Mouse (Mus musculus) brain, embryonic 14.5 days (tissue): ENCODE measurements at regions not wholly inside any gene's neighbourhood (a gene's known extent, or its start where the extent isn't known, plus 50 kb on each side); places are given as distances from the start of the nearest gene placed in this dataset.

Source experiments
- DNase-seq: peaks from one replicate; pipeline ENCODE4 v3.0.0-alpha.2; 2011; ENCODE audit warnings: low read depth
- CTCF ChIP-seq: fragments of 200-500 bp; IDR thresholded peaks from 2 replicates; pipeline ENCODE4 v1.5.1; 2012; ENCODE audit warnings: inconsistent platforms, mild to moderate bottlenecking, moderate library complexity, borderline replicate concordance; ENCODE audit not compliant: insufficient read depth, insufficient read length; ENCODE audit errors: extremely low read depth
- POLR2A ChIP-seq: fragments of 200-500 bp; IDR thresholded peaks from 2 replicates; pipeline ENCODE4 v1.6.1; 2012; ENCODE audit warnings: mild to moderate bottlenecking, inconsistent platforms, borderline replicate concordance; ENCODE audit not compliant: poor library complexity, insufficient read depth, insufficient read length, severe bottlenecking; ENCODE audit errors: extremely low read depth

DNA sequence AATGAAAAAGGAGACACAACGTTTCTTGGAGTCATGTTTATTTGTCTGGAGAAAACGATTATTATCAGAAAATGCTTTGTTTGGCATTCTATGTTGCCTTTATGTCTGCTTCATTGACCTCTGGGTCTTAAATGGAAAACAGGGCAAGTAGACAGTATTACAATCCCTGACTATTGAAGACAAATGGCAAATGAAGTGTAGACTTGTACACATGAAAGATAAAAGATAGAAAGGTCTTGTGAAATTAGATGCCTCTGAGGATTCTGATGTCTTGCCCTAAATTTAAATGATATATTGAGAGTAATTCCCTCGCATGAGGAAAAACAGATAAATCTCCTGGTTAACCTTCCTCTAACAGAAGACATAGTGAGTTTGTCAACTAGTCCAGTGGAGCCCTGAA lies 1186.7 kb downstream of the Slitrk1 start:
- TF ChIP-seq POLR2A: no peak
- no peak for TF ChIP-seq CTCF

DNA sequence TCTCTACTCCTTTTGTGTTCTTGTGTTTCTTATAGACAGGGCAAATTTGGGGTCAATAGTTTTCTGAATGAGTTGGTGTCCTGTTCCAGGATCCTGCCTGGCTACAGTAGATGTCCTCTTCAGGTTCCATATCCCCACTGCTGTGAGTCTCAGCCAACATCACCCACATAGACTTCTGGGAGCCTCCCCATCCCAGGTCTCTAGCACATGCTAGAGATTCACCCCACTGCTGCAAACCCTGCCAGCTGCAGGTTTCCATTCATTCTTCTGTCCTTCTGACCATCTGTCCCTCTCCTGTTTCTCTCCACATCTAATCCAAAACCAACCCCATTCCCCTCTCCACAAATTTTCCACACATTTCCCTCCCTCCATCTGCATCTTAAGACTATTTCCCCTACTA lies 1225.6 kb downstream of the Slitrk1 start:
- no peak for DNase-seq
- TF ChIP-seq CTCF (no peak), POLR2A (no peak)

More for the DNA sequence above, 1186.7 kb downstream of the Slitrk1 start:
- no peak for DNase-seq

DNA sequence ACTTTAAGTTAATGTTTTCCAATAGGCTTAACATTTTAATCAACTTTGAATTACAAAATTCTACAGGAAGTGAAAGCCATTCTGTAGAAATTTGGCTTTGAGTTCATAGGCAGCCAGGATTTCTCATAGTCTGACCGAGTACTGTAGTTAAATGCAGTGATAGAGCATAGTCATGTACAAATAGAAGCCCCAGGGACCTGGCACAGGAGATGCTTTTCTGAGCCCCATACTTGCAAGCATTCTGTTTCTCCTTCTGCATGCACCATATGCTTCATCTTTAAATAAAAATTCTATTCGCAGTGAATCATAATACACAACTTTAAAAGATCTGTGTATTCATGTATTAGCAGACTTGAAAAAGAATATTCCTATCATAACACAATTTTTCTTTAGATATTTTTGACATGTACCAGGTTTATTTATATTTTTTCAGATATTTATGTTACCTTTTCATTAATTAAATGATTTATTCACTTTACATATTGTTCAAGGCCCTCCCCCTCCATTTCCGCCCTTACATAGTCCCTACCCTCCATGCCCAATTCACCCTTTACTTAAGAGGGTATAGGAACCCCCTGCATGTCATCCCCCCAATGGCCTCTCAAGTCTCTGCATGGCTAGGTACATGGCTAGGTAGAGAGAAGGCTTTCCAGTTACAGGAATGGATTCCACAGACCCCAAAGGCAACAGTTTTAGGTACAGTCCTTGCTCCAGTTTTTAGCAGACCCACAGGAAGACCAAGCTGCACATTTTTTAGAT lies 1226.5 kb downstream of the Slitrk1 start:
- no peak for TF ChIP-seq CTCF
- TF ChIP-seq POLR2A: no peak
- peak; percentile 72 for DNase-seq

DNA sequence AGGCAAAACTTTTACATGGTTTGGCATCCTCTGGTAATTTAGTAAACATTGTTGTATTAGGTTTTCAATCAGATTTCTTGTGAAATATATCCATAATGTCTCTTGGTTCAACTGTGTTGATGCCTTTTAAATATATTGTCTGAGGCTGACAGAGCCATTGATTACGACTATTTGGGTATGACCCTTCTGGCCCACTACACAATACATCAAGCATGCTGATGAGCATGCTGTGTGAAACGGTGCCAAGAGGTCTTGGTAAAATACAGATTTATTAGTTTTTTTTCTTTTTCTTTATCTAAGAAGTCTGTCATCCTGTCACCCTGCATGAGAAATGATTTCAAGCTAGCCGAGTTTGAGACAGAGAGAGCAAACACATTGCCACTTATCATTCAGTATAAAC lies 1257.4 kb downstream of the Slitrk1 start:
- peak; percentile 37 for DNase-seq
- TF ChIP-seq POLR2A (no peak), CTCF (no peak)

DNA sequence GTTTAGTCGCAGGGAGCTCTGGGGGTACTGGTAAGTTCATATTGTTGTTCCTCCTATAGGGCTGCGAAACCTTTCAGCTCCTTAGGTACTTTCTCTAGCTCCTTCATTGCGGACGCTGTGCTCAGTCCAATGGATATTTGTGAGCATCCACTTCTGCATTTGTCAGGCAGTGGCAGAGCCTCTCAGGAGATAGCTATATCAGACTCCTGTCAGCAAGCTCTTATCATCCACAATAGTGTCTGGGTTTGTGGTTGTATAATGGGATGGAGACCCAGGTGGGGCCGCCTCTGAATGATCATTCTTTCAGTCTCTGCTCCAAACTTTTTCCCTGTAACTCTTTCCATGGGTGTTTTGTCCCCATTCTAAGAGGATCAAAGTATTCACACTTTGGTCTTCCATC lies 1298.5 kb downstream of the Slitrk1 start:
- no peak for DNase-seq
- no peak for TF ChIP-seq POLR2A
- no peak for TF ChIP-seq CTCF

DNA sequence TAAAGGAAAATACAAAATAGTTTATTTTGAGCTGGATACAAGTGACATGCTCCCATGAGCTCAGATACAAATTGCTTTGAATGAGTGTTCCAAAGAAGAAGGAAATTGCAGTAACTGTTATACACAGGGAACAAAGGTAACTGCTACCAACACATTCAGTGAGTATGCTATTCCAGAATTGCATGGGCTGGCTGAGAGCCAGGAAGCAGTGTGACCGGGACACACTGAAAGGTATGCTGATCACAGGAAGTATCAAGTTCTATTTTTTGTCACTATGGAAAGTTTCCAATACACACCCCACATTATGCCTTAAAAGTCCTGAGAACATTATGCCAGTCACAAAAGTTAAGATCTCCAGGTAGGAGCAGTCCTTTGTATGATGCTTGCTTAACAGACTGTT lies 1299.6 kb downstream of the Slitrk1 start:
- TF ChIP-seq POLR2A (no peak), CTCF (no peak)
- DNase-seq: peak; percentile 31

DNA sequence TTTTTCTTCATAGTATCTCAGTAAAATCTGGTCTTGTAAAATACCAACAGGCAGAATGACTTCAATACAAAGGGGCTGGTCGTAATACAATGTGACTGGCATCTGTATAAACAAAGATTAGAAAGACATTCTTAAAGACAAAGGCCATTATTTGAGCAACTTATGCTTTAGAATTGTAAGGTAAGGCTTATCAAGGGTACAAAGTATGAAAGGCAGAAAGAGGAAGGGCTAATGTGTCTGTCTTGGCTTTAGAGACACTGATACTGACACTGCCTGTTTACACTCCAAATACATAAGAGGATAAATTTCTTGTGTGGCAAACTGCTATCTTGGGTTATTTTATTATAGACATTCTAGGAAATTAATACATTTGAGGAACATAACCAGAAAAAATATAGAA lies 1310.8 kb downstream of the Slitrk1 start:
- no peak for DNase-seq
- TF ChIP-seq CTCF (no peak), POLR2A (no peak)

DNA sequence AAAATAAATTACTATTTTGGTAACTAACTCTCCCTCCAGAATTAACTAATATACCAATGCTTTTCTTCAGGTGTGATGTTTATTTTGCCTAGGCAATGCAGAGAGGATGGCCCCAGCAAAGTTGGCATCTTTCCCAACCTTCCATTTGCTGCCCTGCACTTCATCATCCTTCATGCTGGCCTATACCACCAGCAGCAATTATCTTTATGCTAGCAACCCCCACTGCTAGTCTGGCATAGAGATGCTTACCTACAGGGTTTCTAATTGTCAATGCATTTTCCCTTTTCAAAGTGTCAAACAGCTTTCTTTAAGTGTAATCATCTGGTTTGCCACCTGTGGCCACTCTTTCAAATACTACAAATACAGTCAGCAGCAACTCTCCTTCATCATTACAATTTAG lies 1327.2 kb downstream of the Slitrk1 start:
- TF ChIP-seq POLR2A (no peak), CTCF (no peak)
- peak; percentile 72 for DNase-seq

DNA sequence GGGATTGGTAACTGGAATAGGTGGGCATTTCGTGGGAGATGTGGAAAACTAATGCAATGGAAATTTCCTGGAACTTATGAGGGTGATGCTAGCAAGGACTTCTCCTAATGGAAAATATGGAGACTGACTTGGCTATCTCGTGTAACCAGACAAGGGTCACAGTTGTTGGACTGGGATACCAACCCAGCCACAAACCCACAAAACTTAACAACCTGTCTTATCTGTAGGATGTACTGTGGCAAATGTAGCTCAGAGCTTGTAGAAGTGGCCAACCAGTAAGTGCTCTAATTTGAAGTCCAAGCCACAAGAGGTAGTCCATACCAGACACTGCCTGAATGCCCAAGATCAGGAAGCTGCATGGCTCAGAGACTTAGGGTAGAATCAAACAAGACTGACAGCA lies 1329.7 kb downstream of the Slitrk1 start:
- DNase-seq: no peak
- TF ChIP-seq POLR2A (no peak), CTCF (no peak)

DNA sequence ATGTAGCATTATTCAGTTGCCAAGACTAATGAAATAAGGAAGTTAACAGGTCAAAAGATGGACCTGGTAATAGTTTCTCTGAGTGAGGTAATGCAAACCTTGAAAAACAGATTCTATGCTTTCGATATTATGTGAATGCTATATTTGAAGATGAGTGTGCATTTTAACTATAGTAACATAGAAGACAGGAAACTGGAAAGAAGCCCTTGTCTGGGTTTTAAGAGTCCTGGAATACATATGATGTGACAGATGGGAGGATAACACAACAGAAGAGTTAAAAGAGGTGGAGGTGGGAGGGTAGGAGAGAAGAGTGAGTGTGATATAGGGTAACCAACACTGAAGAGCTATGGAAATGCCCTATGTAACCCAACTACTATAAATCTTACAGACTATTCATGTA lies 1343.3 kb downstream of the Slitrk1 start:
- no peak for DNase-seq
- TF ChIP-seq CTCF: no peak
- no peak for TF ChIP-seq POLR2A

DNA sequence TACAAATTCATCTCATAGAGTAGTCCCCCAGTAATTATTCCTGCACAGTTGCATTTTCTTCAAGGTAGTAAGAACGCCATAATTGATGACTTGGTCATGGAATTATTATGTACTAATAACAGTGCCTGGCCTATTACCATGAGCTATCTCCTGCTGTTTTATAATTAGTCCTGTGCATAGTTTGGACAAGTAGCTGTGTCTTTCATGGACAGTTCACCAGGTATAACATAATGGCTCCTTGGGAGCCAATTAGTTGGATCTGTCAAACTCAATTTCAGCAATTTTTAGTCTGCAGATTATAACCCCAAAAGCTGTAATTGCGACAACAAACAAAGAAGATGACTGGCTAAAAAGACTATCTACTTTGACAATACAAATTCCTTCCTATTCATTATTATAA lies 1345.5 kb downstream of the Slitrk1 start:
- no peak for TF ChIP-seq POLR2A
- no peak for TF ChIP-seq CTCF
- peak; percentile 63 for DNase-seq
